Mouse (Mus musculus): ENCODE data around the gene Lrrc55. TPM values are rescaled to one million over a fixed set of nuclear protein-coding genes. Genes with fewer than 3 reads are reported as not detected.
A peak's percentile ranks its signal among the peaks of the same experiment; 100 is the strongest.
"Not testable (repeated sequence)": the region's sequence is repeated elsewhere in the genome, so short reads cannot be mapped to it uniquely, and the experiment has no call there.

Gene Lrrc55
- polyA plus RNA-seq (2016; fragmentation: Nextera tagmentation; extraction: Ambion mirVana) = 0.19 and 0.31 TPM in 2 replicates

DNA sequence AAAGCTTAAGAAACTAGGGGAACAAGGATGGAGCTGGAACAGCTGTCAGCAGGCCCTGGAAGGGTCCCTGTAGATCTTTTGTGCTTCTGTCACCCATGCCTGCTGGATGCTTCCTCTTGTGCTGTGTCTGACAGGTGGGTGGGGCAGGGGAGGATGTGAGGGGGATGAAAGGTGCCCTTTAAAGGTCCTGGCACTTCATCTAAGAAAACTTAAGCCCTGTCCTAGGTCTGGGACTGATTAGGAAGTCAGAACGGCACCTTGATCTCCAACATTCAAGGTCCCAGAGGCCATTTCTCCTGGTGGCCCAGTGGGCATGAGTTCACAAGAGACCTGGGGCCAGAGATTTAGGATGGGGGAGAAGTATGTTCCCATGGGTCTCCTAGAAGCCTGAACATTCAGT, at the start of gene Lrrc55:
Lrrc55 (minus strand) TSS at position 297 of the 400 bp plus-strand sequence.
- no peaks in the 10 kb centered on the region for H3K9me3 ChIP-seq (replicated peaks)
- peaks cover 23% of the 10 kb centered on the region; the same call in 1 of the 2 replicates for H3K27me3 ChIP-seq (ENCODE audit: low read depth, poor library complexity, severe bottlenecking)
- WGBS = 50% methylated on average over 1 of the region's 1 CpGs
- DNase-seq (ENCODE audit: low spot score) = no peak
- H3K4me1 ChIP-seq = peaks cover 10% of the 10 kb centered on the region
- H3K27ac ChIP-seq = no peak within 1 kb of the TSS
- no peaks in the 10 kb centered on the region for H3K36me3 ChIP-seq
- peak within 1 kb of the TSS; percentile 49 for H3K4me3 ChIP-seq

DNA sequence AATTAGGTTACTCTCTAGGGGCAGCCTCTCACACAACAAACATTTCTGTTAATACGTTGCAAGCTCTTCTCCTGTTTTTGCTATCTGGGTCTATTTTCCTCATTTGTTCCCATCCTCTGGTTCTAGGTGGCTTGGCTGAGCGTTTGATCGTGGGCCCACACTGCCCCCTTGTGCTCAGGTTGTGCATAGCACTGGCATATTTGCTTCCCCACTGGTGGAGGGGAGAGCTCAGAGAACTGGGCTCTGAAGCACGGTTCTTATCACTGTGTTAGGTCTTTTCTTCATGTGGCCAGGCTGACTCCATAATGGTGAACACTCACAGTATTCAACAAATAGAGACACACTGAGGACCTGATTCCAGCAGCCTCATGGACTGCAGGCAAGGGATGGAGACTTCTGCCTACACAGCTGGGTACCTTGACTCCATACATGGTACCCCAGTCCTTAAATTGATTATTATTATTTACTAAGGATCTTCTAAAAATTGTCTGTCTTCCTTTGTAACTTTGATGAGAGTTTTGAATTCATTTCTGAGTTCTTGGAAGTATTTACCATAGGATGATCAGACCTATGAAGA, 49.6 kb upstream of the Lrrc55 start:
- WGBS = 7% methylated on average over 4 of the region's 4 CpGs
- Histone ChIP-seq H3K4me1 (no peaks in the 10 kb centered on the region), H3K4me3 (no peak overlapping the region), H3K27me3 (ENCODE audit: low read depth, poor library complexity, severe bottlenecking) (no peaks in the 10 kb centered on the region), H3K9me3 (replicated peaks) (no peaks in the 10 kb centered on the region), H3K36me3 (no peaks in the 10 kb centered on the region), H3K27ac (no peak overlapping the region)
- DNase-seq (ENCODE audit: low spot score) = peak; percentile 84

DNA sequence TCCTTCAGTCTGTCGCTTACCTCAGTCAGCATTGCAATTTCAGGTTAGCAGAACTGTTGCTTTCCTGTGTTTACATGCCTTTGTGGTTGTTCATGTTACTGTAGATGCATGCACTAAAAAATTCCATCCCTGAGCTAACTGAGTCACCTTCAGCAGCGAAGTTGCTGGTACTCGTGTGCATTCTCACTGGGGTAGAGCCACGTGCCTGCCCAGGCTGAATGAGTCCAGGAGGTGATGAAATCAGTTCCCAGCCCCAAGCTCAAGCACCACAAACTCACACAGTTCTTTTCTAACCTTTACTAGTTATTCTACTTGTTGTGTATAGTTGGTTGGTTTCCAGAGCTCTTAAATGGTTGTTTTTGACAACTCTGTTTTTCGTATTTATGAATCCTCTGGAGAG, 48.7 kb upstream of the Lrrc55 start:
- 71% methylated on average over 5 of the region's 5 CpGs for WGBS
- no peaks in the 10 kb centered on the region for H3K4me1 ChIP-seq

DNA sequence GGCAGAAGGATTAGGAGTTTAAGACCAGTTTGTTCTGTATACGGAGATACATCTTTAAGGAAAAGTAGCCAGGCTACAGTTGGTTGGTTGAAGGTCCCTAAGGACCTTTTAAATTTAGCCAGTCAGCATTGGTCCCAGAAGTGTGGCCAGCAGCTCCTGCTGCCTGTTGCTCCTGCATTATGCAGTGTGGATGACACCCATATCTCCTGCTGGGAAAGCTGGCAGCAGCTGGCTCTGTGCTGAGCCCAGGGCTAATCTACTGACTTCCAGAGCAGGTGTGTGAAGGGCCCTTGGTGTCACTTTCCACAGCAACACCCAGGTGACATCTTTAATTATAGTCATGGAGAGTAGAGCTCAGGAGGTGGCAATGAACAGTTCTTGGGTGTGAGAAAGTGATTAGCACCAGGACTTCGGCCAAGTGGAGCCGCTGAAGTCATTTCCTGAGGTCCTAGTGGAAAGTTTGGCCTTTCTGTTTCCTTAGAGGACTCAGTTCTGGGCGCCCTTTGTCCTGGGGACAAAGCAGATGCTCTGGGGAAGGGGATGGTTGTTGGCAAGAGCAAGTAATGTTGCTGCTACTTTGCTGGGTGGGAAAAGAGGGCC, 41.2 kb upstream of the Lrrc55 start:
- DNase-seq (ENCODE audit: low spot score) = no peak
- H3K4me3 ChIP-seq = no peak overlapping the region
- H3K27me3 ChIP-seq (ENCODE audit: low read depth, poor library complexity, severe bottlenecking) = no peaks in the 10 kb centered on the region
- no peak overlapping the region for H3K27ac ChIP-seq
- H3K9me3 ChIP-seq (replicated peaks) = no peaks in the 10 kb centered on the region
- H3K4me1 ChIP-seq = no peaks in the 10 kb centered on the region
- H3K36me3 ChIP-seq = no peaks in the 10 kb centered on the region
- WGBS = 27% methylated on average over 4 of the region's 4 CpGs

More for the DNA sequence above, 48.7 kb upstream of the Lrrc55 start:
- Histone ChIP-seq H3K27me3 (ENCODE audit: low read depth, poor library complexity, severe bottlenecking) (no peaks in the 10 kb centered on the region), H3K27ac (no peak overlapping the region), H3K36me3 (no peaks in the 10 kb centered on the region), H3K4me3 (no peak overlapping the region), H3K9me3 (replicated peaks) (no peaks in the 10 kb centered on the region)
- no peak for DNase-seq (ENCODE audit: low spot score)

DNA sequence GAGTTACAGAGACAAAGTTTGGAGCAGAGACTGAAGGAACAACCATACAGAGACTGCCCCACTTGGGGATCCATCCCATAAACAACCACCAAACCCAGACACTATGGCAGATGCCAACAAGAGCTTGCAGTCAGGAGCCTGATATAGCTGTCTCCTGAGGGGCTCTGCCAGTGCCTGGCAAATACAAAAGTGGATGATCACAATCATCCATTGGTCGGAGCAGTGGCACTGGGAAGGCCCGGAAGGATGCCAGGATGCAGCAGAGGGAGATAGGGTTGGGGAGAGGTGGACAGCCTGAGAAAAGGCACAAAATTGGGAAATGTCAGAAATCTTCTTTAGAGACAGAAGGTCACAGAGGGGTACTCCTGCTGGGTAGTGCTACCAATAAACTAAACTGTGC, 40.2 kb upstream of the Lrrc55 start:
- WGBS = 86% methylated on average over 2 of the region's 2 CpGs

DNA sequence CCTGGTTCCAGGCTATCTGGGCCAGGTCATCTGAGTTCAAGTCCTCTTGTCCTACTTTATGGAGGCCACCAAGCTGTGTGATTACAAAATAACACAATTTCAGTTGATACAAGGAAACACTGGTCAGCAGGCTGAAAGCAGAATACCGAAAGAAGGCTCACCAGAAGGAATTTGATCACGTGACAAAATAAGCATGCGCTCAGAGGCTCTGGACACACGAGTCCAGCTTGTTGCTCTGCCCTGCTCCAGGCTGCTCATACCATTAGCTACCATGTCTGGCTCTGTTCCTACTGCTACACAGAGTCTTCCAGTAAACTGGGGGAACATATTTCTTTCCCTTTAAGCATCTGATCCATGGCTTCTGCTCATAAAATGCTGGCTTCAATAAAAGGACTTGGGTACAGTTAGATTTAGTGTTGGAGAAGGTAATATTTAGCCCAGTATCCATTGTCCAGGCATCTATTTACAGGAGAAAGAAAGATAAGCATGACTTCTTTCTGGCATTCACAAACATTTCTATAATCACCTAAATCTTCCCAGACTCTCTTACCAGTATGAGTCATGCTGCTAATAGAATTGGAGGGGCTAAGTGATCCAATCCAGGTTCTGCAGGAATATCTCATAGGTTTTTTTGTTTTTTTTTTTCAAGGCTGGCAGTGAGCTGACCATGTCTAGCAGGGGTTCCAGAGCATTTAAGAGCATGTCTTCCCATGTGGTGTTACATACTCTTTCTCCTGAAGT, 33.9 kb upstream of the Lrrc55 start:
- no peaks in the 10 kb centered on the region for H3K9me3 ChIP-seq (replicated peaks)
- 82% methylated on average over 4 of the region's 4 CpGs for WGBS
- no peak overlapping the region for H3K27ac ChIP-seq
- H3K4me3 ChIP-seq = no peak overlapping the region
- no peaks in the 10 kb centered on the region for H3K4me1 ChIP-seq
- no peaks in the 10 kb centered on the region for H3K36me3 ChIP-seq
- DNase-seq (ENCODE audit: low spot score) = no peak
- no peaks in the 10 kb centered on the region for H3K27me3 ChIP-seq (ENCODE audit: low read depth, poor library complexity, severe bottlenecking)

More for the DNA sequence above, 40.2 kb upstream of the Lrrc55 start:
- not testable (repeated sequence) for H3K9me3 ChIP-seq (replicated peaks); H3K27ac ChIP-seq; H3K4me3 ChIP-seq; H3K36me3 ChIP-seq; H3K27me3 ChIP-seq (ENCODE audit: low read depth, poor library complexity, severe bottlenecking); H3K4me1 ChIP-seq; DNase-seq (ENCODE audit: low spot score)

DNA sequence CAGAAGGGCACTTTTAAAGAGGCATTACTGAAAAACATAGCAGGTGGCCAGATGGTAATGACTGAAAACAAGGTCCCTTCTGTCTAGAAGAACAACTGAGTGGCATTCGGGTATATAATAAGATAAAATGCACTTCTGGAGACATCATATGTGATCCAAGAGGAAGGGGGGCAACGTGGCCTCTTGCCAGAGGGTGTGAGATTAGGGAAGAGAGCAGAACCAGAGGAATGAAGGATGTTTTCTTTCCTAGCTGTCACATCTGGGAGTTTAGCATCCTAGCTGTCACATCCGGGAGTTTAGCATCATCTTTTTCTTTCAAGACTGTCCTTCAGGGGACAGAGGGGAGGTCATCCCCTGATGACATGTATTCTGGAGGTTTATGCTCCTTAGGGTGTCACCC, 32.6 kb upstream of the Lrrc55 start:
- Histone ChIP-seq H3K4me3 (no peak overlapping the region), H3K36me3 (no peaks in the 10 kb centered on the region), H3K4me1 (peaks cover 3% of the 10 kb centered on the region; the same call in 1 of the 2 replicates), H3K27me3 (ENCODE audit: low read depth, poor library complexity, severe bottlenecking) (no peaks in the 10 kb centered on the region), H3K9me3 (replicated peaks) (no peaks in the 10 kb centered on the region), H3K27ac (no peak overlapping the region)
- no peak for DNase-seq (ENCODE audit: low spot score)
- 76% methylated on average over 3 of the region's 3 CpGs for WGBS

DNA sequence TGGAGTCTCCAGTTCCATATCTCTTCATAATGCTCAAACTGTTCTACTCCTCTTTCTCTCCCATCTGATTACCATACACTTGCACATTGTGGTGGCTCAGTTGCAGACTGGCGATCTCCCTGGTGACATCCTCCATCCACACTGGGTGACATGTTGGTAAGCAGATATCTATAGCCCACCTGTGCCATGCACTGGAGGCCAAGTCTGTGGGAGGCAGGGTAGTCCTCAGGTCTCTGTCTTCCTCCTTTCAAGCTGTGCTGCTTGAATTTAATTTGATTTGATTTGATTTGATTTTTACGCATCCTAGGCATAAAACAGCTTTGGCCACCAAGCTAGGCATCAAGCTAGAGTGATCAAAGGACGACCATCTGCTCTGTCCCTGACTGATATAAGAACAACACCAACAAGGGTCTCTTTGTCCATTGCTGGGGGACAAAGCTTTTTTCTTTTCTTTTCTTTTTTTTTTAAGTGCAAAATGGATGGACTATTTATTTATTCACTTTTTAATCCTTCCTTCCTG, 30.9 kb upstream of the Lrrc55 start:
- Histone ChIP-seq H3K4me3 (no peak overlapping the region), H3K27ac (no peak overlapping the region), H3K4me1 (peaks cover 8% of the 10 kb centered on the region), H3K36me3 (no peaks in the 10 kb centered on the region), H3K9me3 (replicated peaks) (no peaks in the 10 kb centered on the region), H3K27me3 (ENCODE audit: low read depth, poor library complexity, severe bottlenecking) (no peaks in the 10 kb centered on the region)
- WGBS = 90% methylated on average over 3 of the region's 3 CpGs
- DNase-seq (ENCODE audit: low spot score) = no peak

DNA sequence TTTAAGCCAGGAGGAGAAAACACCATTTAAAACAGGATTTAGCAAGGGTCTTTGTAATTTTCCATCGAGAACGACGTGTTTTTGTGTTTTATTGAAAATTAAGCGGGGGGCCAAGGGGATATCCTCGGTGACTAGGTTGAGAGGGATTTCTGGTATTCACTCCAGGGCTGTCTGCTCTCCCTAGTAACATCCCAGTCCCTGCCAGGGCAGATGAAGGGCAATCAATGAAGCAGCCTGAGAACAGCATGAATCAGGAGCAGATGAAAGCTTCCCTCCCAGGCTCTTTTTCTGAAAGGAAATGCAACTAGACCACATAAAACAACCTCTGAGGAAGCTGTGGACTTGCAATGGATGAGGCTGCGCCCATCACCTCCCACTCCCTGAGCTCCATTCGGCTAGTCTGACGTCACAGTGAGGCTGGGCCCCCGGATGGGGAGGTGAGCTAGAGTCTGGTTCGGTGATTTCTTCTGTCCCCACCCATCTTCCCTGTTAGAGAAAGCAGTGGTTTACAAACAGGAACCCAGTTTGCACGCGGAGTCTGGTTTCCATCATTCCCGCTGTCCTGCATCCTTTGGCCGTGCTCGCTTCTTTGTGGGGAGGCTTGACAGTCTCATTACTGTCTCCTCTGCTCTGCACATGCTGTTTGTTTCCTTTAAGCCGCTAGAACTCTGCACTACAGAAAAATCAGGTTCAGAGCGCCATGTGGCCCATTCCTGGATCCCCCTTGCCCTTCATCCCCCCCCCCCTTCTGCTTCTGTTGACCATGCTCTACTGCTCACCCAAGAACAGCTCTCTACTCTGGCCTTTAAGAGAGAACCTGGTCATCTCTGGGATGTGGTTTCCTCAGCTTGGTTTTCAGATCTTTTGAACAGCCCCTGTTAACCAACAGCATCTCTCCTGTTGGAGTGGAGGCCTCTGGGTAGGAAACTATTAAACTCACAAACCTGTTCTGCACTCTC, 27.5 kb upstream of the Lrrc55 start:
- H3K27ac ChIP-seq = no peak overlapping the region
- no peaks in the 10 kb centered on the region for H3K27me3 ChIP-seq (ENCODE audit: low read depth, poor library complexity, severe bottlenecking)
- H3K4me1 ChIP-seq = peaks cover 8% of the 10 kb centered on the region
- no peaks in the 10 kb centered on the region for H3K9me3 ChIP-seq (replicated peaks)
- peak overlapping the region; percentile 25; the same call in 1 of the 2 replicates for H3K4me3 ChIP-seq
- H3K36me3 ChIP-seq = no peaks in the 10 kb centered on the region
- peak; percentile 38 for DNase-seq (ENCODE audit: low spot score)
- 40% methylated on average over 17 of the region's 17 CpGs for WGBS

DNA sequence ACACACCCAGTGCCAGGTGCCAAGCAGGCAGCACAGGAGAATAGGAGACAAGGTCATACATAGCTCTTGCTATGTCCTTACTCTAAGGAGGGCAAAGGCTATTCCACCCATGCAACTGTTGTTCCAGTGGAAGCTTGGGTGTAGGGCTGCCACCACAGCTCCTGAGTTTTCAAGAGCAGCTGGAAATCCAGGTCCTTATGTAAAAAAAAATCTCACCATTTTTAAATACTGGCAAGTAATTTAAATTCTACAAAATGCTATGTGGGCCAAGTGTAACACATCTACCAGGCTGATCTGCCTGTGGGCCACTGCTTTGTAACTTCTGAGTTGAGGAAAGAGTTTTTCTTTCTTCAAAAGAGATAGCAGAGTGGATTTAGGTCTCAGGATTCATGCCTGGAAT, 19.6 kb upstream of the Lrrc55 start:
- no peak overlapping the region for H3K4me3 ChIP-seq
- H3K9me3 ChIP-seq (replicated peaks) = no peaks in the 10 kb centered on the region

DNA sequence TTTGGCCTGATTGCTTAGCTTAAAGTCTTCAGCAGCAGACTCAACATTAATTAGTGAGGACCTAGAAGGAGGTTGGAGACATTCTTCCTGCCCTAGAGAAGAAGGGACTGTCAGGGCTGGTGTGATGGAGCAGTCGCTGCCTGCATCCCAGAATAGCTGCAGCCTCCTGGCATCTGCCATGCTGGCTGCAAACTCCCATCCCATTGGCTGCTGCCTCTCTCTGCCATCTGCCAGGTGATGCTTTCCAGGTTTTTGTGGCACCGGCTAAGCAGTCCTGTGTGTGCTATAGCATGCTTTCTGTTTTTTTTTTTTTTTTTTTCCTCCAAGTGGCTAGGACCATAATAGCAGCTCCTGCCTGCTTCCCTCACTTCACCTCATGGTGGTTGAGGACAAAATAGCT, 16.7 kb upstream of the Lrrc55 start:
- Histone ChIP-seq H3K9me3 (replicated peaks) (no peaks in the 10 kb centered on the region), H3K36me3 (no peaks in the 10 kb centered on the region), H3K4me1 (0 out of 2 replicates have a peak, but pooled peaks cover 2% of the 10 kb centered on the region), H3K4me3 (no peak overlapping the region), H3K27ac (no peak overlapping the region), H3K27me3 (ENCODE audit: low read depth, poor library complexity, severe bottlenecking) (no peaks in the 10 kb centered on the region)
- no peak for DNase-seq (ENCODE audit: low spot score)
- 92% methylated on average over 2 of the region's 2 CpGs for WGBS

More for the DNA sequence above, 19.6 kb upstream of the Lrrc55 start:
- Histone ChIP-seq H3K27ac (no peak overlapping the region), H3K4me1 (0 out of 2 replicates have a peak, but pooled peaks cover 2% of the 10 kb centered on the region), H3K36me3 (no peaks in the 10 kb centered on the region), H3K27me3 (ENCODE audit: low read depth, poor library complexity, severe bottlenecking) (no peaks in the 10 kb centered on the region)
- no peak for DNase-seq (ENCODE audit: low spot score)

DNA sequence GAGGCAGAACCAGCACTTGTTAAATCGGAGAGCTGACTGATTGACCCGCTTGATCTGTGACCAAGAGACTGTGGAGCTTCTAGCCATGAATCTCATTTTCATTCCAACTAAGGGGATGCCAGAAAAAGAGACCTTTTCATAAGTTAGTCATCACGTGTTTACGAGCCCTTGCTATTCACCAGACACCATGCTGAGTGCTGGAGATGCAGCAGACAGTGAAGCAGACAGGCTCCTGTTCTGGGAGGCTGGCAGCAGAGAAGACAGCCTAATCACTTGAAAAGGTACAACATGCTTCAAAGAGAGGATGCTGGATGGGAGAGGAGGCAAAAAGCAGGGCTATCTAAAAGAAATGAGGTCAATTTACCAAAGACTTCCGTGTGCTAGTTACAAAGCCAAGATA, 12.3 kb upstream of the Lrrc55 start:
- Histone ChIP-seq H3K4me3 (no peak overlapping the region), H3K9me3 (replicated peaks) (no peaks in the 10 kb centered on the region), H3K4me1 (0 out of 2 replicates have a peak, but pooled peaks cover 2% of the 10 kb centered on the region), H3K27me3 (ENCODE audit: low read depth, poor library complexity, severe bottlenecking) (no peaks in the 10 kb centered on the region), H3K36me3 (no peaks in the 10 kb centered on the region), H3K27ac (no peak overlapping the region)
- 75% methylated on average over 5 of the region's 5 CpGs for WGBS
- DNase-seq (ENCODE audit: low spot score) = no peak

Measured in limb, embryonic 10.5 days (tissue).